Mouse (Mus musculus) midbrain, embryonic 10.5 days (tissue): Measurements from ENCODE around the gene Piga. TPM values are rescaled to one million over a fixed set of nuclear protein-coding genes. Genes with fewer than 3 reads are reported as not detected.

Source experiments
- DNase-seq: peaks from one replicate; pipeline ENCODE4 v3.0.0-alpha.2; 2017; ENCODE audit warnings: low spot score
- H3K27ac ChIP-seq: fragments of 300-500 bp; sonication (generic); replicated peaks from 2 replicates; pipeline ENCODE4 v1.5.1; 2016; ENCODE audit warnings: mild to moderate bottlenecking
- H3K27me3 ChIP-seq: fragments of 300-500 bp; sonication (generic); 2 replicates; pipeline ENCODE4 v1.6.1; 2016; ENCODE audit warnings: low read depth, mild to moderate bottlenecking; ENCODE audit not compliant: poor library complexity, severe bottlenecking
- H3K36me3 ChIP-seq: fragments of 300-500 bp; sonication (generic); 2 replicates; pipeline ENCODE4 v1.6.1; 2016; ENCODE audit warnings: mild to moderate bottlenecking, moderate library complexity
- H3K4me1 ChIP-seq: fragments of 300-500 bp; sonication (generic); 2 replicates; pipeline ENCODE4 v1.6.1; 2016
- H3K4me3 ChIP-seq: fragments of 300-500 bp; sonication (generic); 2 replicates; pipeline ENCODE4 v1.5.1; 2016; ENCODE audit warnings: mild to moderate bottlenecking, moderate library complexity
- H3K9me3 ChIP-seq: fragments of 300-500 bp; sonication (generic); replicated peaks from 2 replicates; pipeline ENCODE4 v1.6.1; 2016; ENCODE audit warnings: mild to moderate bottlenecking
- WGBS: fragments of 180-500 bp; shearing (Covaris S2); methylation state at CpG from one replicate; pipeline ENCODE4 v1.1.7; 2016; 5-methylcytosine and 5-hydroxymethylcytosine counted together
- polyA plus RNA-seq: library from polyadenylated mRNA; unstranded; fragments of >200 nt; fragmentation: Nextera tagmentation; extraction: Ambion mirVana; gene quantifications from 2 replicates; pipeline ENCODE4 v1.2.1, GENCODE M21; 2016

Piga gene
- polyA plus RNA-seq, 1 experiment from 2014 or later, result 19.6 TPM

- DNase-seq, result no peak
- no peaks in the 10 kb centered on the region for H3K36me3 ChIP-seq
- no peaks in the 10 kb centered on the region for H3K4me1 ChIP-seq
- H3K9me3 ChIP-seq, result no peaks in the 10 kb centered on the region
- H3K4me3 ChIP-seq, result no peak overlapping the region
- peaks cover 97% of the 10 kb centered on the region for H3K27me3 ChIP-seq
- WGBS, result 81% methylated on average over 3 of the region's 3 CpGs
- no peak overlapping the region for H3K27ac ChIP-seq
These were observed 21.1 kb downstream of the Piga start for GRCm38 (mm10) chrX:164440703-164441102.

- WGBS, result 85% methylated on average over 3 of the region's 3 CpGs
- peaks cover 96% of the 10 kb centered on the region for H3K27me3 ChIP-seq
- no peaks in the 10 kb centered on the region for H3K4me1 ChIP-seq
- H3K9me3 ChIP-seq, result no peaks in the 10 kb centered on the region
- no peak for DNase-seq
- H3K27ac ChIP-seq, result no peak overlapping the region
- no peaks in the 10 kb centered on the region for H3K36me3 ChIP-seq
- no peak overlapping the region for H3K4me3 ChIP-seq
These were observed 21.7 kb downstream of the Piga start for GRCm38 (mm10) chrX:164441306-164441705.

DNA sequence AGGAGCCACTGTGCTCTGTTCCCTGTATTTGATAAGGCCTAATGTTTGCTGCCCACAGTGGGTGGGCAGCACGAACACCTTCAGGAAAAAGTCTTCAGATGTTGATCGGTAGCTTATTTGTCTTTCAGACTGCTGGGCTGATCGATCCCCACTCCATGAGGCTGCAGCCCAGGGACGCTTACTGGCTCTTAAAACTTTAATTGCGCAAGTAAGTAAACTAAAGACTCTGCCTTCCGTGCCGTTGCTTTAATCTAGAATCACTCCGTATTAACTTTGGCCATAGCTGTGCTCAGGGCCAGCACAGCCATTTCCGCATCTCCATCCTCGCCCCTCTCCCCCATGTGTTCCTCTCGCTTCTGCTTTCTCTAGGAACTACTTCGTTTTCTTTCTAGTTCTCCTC, 26.0 kb downstream of the Piga start:
- Histone ChIP-seq H3K27ac (no peak overlapping the region), H3K27me3 (peaks cover 62% of the 10 kb centered on the region), H3K4me1 (no peaks in the 10 kb centered on the region), H3K4me3 (no peak overlapping the region), H3K9me3 (no peaks in the 10 kb centered on the region), H3K36me3 (no peaks in the 10 kb centered on the region)
- WGBS, result 88% methylated on average over 12 of the region's 12 CpGs
- DNase-seq, result no peak

GRCm38 (mm10) chrX:164446106-164446551, 26.5 kb downstream of the Piga start:
- H3K27ac ChIP-seq, result no peak overlapping the region
- H3K4me1 ChIP-seq, result no peaks in the 10 kb centered on the region
- H3K4me3 ChIP-seq, result no peak overlapping the region
- no peak for DNase-seq
- no peaks in the 10 kb centered on the region for H3K36me3 ChIP-seq
- H3K9me3 ChIP-seq, result no peaks in the 10 kb centered on the region
- WGBS, result 84% methylated on average over 10 of the region's 10 CpGs
- peaks cover 58% of the 10 kb centered on the region for H3K27me3 ChIP-seq

GRCm38 (mm10) chrX:164446835-164447681, 27.5 kb downstream of the Piga start:
- no peaks in the 10 kb centered on the region for H3K36me3 ChIP-seq
- WGBS, result 92% methylated on average over 9 of the region's 9 CpGs
- H3K27me3 ChIP-seq, result peaks cover 57% of the 10 kb centered on the region

DNA sequence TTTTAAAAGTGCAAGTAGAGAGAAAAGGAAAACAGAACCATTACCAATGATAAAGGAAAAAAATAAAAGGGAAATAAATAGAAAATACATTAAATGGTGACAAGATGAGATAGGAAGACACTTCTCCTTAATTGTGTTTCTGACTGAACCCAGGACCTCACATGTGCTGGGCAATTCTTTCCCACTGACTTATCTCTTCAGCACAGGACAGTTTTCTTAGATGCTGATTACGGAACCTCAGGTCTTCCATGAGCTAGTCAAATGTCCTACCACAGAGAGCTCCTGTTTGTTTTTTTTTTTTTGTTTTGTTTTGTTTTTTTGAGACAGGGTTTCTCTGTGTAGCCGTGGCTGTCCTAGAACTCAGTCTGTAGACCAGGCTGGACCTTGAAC, 28.1 kb downstream of the Piga start:
- H3K4me1 ChIP-seq, result no peaks in the 10 kb centered on the region
- H3K36me3 ChIP-seq, result no peaks in the 10 kb centered on the region
- no peak overlapping the region for H3K4me3 ChIP-seq
- no peak for DNase-seq
- 89% methylated on average over 2 of the region's 2 CpGs for WGBS
- H3K9me3 ChIP-seq, result no peaks in the 10 kb centered on the region
- peaks cover 56% of the 10 kb centered on the region for H3K27me3 ChIP-seq
- no peak overlapping the region for H3K27ac ChIP-seq

More at GRCm38 (mm10) chrX:164446835-164447681, 27.5 kb downstream of the Piga start:
- DNase-seq, result no peak
- H3K4me1 ChIP-seq, result no peaks in the 10 kb centered on the region
- no peak overlapping the region for H3K27ac ChIP-seq
- H3K4me3 ChIP-seq, result no peak overlapping the region
- no peaks in the 10 kb centered on the region for H3K9me3 ChIP-seq

- Histone ChIP-seq H3K27me3 (peaks cover 56% of the 10 kb centered on the region), H3K4me1 (no peaks in the 10 kb centered on the region), H3K27ac (no peak overlapping the region), H3K9me3 (no peaks in the 10 kb centered on the region), H3K4me3 (no peak overlapping the region), H3K36me3 (no peaks in the 10 kb centered on the region)
- no peak for DNase-seq
- WGBS, result 52% methylated on average over 3 of the region's 3 CpGs
These were observed 29.6 kb downstream of the Piga start for GRCm38 (mm10) chrX:164449201-164449600.

DNA sequence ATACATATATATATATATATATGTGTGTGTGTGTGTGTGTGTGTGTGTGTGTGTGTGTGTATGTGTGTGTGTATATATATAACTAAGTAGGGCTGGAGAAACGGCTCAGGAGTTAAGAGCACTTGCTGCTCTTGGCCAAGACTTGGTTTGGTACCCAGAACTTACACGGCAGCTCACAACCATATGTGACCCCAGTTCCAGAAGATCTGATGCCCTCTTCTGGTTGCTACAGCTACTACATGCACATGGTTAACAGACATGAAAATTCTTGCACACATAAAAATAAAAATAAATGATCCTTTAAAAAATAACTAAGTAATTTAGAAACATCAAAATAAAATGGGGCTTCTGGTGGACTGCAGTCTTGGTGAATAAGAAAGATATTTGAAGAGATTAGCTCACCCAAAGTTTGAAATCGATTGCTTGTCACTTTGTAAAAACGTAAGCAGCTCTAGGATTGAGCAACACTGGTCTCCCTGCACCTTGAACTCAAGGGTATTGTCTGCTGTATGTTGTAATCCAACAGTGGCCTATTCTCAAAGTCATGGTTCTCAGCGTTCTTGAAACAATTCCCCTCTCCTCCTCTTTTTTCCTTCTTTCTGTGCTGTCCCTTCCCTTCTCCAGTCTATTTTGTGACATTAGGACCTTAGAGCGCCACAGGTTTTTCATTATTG, 39.8 kb downstream of the Piga start:
- H3K9me3 ChIP-seq, result no peaks in the 10 kb centered on the region
- no peak for DNase-seq
- no peaks in the 10 kb centered on the region for H3K4me1 ChIP-seq
- no peaks in the 10 kb centered on the region for H3K36me3 ChIP-seq
- 81% methylated on average over 6 of the region's 6 CpGs for WGBS
- no peak overlapping the region for H3K27ac ChIP-seq
- H3K27me3 ChIP-seq, result peaks cover 41% of the 10 kb centered on the region
- H3K4me3 ChIP-seq, result no peak overlapping the region

Other genes starting within 250 kb of the Piga start
- gene Bmx, start 161.6 kb upstream of the Piga start, polyA plus RNA-seq, result 0.15 and 0.43 TPM in 2 replicates
- 7.7 and 9.4 TPM in 2 replicates for gene Pir, start 150.4 kb upstream of the Piga start, polyA plus RNA-seq
- gene Vegfd, start 46.4 kb upstream of the Piga start, polyA plus RNA-seq, result 0.66 and 1.2 TPM in 2 replicates
- gene Asb11, start 17.2 kb downstream of the Piga start, polyA plus RNA-seq, result not detected in 2 replicates
- 0.33 and 0.46 TPM in 2 replicates for gene Asb9, start 86.5 kb downstream of the Piga start, polyA plus RNA-seq